Mouse (Mus musculus): ENCODE results near the gene Ubac2.

Ubac2 gene

DNA sequence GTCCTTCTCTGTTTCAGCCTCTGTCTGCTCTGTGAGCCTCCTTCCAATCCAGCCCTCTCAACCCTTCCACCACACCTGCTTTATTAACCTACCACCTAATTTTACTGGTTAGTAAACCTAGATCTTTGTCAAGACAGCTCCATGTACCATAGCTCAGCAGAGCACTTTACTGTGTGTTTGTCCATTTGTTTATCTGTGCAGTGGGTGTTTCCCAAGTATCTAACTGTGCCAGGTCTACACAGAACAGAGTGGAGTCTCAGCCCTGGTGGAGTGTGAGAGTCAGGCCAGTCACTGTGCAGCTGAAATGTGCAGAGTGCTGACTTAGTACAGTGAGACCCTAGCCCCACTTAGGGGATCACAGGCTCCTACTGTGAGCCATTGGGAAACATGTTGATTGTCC is 125.4 kb downstream of the Ubac2 start:
- no peak for DNase-seq (ENCODE audit: low spot score)

DNA sequence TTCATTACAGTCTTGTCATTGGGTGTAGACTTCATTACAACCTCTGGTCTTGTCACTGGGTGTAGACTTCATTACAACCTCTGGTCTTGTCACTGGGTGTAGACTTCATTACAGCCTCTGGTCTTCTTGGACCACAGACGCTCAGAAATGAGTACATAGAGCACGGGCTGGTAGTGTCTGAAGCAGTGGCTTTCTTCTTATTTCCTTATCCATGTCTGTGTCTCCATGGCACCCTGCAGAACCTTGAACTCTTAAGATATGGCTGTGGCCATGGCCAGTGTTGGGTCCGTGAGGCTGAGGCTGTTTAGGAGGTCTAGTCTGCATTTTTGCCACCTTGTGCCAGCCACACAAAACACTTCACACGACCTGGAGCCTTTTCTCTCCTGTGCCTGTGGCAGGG is 129.8 kb downstream of the Ubac2 start:
- no peak for DNase-seq (ENCODE audit: low spot score)

DNA sequence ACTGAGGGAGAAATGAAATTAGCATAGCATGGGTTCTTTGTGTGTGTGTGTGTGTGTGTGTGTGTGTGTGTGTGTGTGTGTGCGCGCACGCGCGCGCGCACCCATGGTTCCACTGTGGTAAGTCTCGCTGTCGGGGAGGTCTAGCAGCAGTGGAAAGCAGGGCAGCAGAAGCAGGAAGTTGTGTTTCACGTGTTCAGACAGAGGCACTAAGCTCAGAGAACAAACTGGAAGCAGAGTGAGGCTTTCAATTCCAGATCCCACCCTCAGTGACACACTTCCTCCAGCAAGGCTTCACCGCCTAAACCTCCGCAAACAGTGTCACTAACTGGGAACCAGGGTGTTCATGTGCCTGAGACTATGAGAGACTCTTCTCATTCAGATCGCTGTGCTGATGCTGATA is 131.1 kb downstream of the Ubac2 start:
- no peak for DNase-seq (ENCODE audit: low spot score)

DNA sequence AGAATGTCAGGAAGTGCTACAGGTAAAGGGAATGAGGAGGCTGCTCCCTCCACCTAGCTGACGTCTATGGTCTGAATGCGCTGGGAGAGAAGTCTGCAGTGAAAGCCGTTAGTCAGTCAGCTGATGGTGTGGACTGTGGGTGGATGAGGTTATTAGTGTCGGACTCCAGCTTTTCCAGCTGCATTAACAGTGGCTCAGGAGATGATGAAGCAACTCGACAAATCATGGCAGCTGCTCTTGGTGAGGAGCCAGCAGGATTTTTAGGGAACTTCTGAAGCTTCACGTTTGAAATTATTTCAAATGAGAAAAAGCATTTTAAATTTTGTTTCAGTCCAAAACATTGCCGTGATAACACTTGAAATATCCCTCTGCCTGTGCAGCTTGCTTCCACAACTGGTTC is 131.9 kb downstream of the Ubac2 start:
- no peak for DNase-seq (ENCODE audit: low spot score)

DNA sequence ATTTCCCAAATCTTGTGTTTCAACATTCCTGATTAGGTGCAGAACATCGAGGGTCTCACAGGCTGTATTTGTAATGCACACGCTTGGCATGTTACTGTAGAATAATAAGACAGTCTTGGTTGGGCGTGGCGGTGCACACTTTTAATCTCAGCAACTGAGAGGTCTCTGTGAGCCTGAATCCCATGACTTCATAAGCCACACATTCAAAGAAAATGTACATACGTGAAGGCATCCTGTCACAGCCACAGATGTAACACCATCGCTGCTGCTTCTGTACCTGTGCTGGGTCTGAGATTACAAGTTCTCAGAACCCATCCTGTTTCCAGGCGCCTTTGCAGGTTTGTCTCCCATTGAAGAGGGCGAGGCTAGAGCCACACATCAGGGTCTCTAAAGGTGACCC is 133.3 kb downstream of the Ubac2 start:
- DNase-seq (ENCODE audit: low spot score), result no peak

DNA sequence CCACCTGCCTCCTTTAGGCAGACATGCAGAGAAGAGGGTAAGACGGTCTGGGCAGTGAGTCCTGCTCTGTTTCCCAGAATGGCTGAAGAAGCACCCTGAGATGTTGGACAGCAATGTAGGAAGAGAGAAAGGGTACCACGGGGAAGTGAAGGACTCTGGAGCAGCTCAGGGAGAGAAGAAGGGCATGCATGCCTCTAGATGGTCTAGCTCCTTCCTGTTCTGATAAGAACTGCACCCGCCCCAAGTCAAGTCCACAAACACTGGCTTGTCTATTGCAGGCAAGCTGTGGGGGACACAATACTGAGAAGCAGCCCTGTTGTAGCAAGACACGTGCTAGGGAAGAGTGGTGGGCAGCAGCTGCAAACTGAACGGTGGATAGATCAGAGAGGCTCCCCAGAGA is 133.8 kb downstream of the Ubac2 start:
- DNase-seq (ENCODE audit: low spot score), result no peak

DNA sequence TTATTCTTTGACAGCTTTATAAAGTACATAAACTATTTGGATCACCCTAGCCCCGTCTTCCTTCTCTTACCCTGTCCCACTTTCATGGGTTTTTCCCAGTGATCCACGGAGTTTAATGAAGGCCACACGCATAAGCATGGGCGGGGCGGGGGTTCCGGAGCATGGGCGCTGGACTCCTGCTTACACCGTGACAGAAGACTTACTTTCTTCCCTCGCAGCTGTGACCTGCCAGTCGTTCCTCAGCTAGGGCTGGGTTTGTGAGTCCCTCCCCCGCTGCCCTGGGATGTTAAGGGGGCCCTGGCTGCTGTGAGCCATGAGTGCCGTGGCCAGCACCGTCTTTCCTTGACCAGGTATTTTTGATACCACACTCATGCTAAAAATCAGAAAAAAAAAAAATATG is 134.4 kb downstream of the Ubac2 start:
- DNase-seq (ENCODE audit: low spot score), result no peak

DNA sequence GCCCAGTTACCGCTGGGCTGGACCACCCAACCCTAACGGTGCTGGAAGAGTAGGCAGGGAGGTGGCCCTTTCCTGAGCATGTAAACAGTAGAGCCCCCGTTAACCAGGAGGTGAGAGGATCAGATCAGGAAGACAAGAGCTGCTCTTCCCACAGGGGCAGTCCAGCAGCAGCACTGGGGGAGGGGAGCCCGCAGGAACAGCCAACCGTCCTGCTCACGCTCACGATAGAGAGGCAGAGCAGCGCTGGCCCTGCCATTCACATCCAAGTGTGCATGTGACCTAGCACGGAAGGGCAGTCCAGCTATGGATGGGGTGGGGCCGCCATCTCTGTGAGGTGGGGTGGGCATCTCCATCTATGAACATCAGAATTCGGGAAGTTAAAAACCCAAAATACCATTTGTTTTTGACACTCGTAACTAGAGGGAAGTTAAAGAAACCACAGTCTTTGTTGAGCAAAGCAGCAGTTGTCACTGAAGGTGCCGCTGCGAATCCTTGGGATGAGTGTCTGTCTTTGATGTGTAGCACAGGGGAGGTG is 135.1 kb downstream of the Ubac2 start:
- no peak for DNase-seq (ENCODE audit: low spot score)

DNA sequence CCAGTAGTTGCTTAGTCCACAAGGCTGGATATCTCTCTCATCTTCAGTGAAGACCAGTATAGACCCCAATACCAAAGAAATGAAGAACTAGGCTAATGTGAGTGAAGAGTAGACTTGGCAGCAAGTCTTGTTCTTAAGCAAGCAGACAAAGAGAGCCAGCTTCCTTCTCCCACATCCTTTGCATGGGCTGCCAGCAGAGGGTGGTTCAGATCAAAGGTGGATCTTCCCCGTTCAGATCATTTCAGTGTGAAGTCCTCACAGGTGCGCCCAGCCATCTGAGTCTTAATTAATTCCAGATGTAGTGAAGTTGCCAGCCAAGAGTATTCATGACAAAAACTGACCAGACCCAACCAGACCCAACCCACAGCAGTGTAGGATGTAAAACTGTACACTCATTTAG is 139.5 kb downstream of the Ubac2 start:
- DNase-seq (ENCODE audit: low spot score), result no peak

DNA sequence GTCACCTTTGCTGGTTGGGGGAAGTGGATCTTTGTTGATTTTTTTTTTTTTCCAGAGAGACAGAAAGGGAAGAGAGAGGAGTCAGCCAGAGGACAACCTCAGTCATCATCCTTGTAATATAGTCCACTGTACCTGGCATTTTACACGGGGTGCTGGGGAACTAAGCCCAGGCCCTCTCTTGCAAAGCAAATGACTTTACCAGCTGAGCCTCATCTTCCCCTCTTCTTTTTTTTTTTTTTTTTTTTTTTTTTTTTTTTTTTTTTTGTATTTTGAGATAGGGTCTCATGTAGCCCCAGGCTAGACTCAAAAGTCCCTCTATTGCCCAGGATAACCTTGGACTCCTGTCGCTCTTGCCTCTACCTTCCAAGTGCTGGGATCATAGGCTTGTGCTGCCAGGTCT is 141.0 kb downstream of the Ubac2 start:
- DNase-seq (ENCODE audit: low spot score), result no peak

DNA sequence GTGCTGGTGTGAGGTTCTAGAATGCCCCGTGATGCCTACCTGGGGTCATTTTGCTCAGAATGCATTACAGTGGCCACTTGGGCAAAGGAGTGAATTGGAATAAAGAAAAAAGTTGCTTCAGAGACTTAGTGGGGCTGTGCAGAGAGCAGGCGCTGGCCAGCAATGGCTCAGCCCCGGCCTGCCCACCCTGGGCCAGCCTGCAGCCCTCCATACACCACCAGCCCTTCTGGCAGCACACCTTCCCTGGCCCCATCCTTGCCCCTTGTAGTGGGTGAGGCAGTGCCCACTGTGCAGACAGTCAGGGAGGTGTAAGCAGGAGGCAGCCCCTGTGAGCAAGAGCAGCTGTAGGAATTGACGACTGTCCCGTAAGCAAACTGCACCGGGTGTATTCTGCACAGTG is 142.1 kb downstream of the Ubac2 start:
- DNase-seq (ENCODE audit: low spot score), result no peak

DNA sequence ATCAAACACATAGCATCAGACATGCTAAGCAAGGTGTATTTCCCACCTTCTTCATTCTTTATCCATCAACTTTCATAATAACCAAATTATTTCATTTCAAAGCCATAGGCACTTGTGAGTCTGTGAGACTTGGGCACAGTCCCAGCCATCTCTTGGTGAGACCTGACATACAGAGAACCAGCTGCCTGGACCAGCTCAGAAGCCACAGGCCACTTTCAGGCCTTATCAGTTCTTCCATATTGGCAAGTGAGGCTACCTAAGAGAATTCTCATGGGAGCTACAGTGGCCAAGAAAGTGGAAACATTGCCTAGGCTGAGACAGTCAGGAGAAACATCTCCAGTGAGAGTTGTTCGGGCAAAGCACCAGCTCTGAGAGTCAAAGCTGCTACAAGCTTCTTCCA is 144.6 kb downstream of the Ubac2 start:
- no peak for DNase-seq (ENCODE audit: low spot score)

DNA sequence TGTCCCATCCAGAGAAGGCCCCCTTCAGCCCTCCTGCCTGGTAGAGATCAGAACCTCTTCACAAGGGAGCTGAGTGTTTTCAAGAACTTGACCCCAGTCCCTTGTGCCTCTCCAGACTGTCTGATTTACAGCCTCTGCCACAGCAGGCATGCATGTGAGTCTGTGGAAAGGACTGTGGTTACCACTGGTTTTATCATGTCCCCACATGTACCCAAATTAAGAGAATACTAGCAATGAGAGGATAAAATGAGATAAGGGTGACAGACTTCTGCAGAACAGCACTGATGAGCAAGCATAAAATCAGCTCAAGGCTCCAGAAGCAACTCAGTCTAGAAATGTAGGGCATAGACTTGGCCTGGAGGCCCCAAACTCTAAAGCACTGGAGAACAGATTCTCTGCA is 145.5 kb downstream of the Ubac2 start:
- DNase-seq (ENCODE audit: low spot score), result no peak

DNA sequence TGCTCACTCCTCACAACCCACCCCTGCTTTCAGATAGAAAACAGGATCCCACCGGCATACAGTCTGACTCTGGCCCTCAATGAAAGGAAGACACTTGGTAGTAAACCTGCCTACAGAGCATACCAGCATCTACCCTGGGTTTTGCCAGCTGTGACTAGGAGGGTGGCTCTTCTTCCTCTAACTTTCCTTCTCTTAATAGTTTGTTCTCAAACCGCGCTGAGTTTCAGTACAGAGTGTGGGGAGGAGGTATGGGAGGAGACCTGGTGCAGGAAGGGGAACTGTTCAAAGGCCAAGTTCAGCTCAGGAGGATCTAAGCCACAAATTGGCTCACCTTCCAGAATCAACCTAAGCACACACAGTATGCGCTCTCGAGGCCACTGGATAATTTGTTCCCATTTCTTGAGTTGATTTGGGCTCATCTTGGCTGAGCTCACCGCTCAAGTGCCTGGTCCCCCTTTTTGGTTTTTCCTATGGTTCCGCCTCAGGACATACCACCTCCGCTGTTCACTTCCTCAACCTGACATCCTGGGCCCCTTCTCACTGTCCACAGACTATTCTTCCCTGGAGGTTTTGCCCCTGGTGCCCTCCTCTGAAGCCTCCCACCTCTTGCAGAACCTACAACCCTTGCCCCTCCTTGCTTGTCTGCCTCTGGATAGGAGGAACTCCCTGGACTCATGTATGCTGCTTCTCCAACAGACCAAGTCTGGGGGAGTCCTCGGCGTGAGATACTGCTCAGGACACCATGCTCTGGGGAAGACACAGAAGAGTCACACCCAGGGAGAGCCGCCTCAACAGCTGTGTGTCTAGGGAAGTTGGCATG is 150.7 kb downstream of the Ubac2 start:
- DNase-seq (ENCODE audit: low spot score), result no peak

DNA sequence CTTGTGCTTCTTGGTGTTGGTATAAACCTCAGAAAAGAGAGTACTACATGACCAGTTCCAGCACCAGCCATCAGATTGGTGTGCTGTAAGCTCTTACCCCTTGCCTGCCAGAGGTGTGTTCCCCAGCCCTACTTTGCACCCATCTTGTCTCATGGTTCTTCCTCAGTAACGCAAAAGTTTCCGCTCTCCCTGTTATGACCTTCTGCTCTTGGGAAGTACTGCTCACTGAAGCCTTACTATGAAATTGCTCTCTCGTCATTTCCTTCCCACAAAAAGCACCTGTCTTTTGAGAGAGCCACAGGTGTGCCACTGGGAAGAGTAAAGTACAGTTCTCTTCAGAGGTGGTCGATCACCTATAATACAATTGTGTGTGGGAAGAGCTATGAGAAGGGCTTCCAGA is 151.4 kb downstream of the Ubac2 start:
- no peak for DNase-seq (ENCODE audit: low spot score)

DNA sequence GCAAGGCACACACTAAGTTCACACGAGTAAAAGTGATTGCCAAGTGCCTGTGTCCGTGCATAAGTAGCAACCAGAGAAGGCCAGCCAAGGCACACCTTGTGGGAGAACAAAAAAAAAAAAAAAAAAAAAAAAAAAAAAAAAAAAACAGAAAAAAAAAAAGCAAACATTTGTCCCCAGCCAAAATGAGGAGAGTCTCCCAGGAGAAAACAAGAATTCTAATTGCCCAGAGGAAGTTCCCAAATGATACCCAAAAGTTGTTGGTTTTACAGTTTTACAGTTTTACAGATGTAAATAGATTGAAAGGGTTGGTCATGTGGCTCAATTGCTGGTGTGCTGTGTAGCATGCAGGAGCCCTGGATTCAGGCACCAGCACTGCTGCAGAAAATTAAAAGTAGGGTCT is 153.6 kb downstream of the Ubac2 start:
- no peak for DNase-seq (ENCODE audit: low spot score)

DNA sequence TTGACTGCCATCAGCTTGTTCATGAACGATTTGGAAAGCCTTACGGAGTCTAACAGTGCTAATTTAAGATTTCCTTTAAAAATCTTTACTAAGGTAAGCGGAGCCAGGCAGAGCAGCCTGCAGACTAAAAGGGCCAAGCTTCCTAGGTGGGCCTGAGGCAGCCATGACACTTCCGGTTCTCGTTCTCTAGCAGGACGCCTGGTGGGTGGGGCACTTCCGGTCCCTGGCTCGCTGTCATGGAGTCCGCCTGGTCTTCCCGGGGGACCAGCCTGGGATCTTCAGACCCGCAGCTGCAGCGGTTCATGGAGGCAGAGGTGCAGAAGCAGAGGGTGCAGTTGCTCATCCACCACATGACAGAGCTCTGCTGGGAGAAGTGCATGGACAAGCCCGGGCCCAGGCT is 156.0 kb downstream of the Ubac2 start, which contains the start of gene Timm8a2:
TSS of gene Timm8a2 (plus strand) at position 224 of the 400 bp plus-strand sequence.
- no peak for DNase-seq (ENCODE audit: low spot score)

DNA sequence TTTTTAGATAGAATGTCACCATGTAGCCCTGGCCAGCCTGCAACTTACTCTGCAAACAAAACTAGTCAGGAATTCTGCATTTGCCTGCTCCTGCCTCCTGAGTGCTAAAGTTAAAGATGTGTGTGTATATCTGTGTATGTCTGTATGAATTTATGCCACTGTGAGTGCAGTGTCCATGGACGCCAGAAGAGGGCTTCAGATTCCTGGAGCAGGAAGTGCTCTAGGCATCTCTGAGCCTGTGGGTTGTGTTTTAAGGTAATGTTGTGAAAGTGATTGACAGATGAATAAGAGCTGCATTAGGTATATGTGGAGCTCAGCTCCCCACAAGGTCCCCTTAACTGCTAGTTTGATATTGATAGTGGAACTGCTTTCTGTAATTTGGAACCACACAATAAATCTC is 156.8 kb downstream of the Ubac2 start:
- no peak for DNase-seq (ENCODE audit: low spot score)

DNA sequence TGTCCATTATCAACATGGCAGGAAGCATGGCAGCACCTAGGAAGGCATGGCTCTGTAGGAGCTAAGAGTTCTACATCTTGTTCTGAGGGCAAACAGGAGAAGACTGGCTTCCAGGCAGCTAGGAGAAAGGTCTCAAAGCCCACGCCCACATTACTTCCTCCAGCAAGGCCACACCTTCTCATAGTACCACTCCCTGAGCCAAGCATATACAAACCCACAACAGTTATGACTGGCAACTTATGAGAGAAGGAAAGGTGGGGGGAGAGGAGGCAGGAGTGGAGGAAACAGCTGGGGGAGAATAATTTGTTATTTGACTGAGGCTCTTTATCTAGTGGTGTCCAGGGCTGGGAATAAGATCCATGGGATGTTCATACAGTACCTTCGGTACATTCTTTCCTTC is 157.4 kb downstream of the Ubac2 start:
- no peak for DNase-seq (ENCODE audit: low spot score)

DNA sequence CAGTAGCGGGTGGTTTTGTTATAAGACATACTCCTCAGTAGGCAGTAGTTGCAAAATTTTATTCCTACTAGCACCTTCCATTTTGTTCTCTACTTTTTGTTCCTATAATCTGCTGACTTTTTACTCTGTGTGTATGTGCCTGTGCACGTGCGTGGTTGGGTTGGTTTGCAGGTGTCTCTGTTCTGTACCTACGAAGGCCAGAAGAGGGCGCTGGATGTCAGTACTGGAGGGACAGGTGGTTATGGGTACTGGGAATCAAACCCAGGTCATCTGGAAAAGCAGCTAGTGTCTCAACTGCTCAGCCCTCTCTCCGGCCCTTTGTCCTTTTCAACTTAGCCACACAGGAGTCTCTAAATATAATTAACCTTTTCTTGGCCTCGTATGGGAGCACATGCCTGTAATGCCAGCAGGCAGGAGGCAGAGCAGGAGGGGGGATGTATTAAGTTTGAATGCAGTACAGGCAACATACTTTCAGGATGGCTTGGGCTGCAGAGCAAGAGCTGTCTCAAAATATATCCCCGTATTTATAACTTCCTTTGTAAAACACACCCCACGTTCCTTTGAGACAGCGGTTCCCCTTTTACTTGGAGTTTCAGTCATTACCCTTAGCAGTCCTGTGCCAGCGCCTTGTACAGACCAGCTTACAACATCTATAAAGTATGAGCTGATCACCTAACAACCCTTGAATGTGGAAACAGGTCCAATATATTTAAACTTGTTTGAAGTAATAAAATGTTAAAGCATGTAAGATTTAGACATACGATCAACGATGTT is 160.6 kb downstream of the Ubac2 start:
- DNase-seq (ENCODE audit: low spot score), result no peak

DNA sequence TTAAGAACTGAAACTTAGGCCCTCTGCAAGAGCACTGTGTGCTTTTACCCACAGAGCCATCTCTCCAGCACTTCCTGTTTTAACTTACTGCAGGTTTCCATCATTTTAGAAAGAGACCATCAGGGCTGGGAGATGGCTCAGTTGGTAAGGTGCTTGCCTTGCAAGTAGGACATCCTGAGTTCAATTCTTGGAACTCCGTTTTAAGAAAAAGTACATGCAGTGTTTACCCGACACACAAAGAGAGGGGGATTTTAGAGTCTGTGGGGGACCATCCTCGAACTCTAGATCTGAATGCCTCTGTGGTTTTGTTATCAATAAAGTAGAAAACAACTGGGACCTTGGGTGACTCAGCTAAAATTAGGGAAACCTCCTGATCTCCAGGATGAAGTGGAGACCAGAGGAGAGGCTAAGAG is 163.0 kb downstream of the Ubac2 start:
- no peak for DNase-seq (ENCODE audit: low spot score)

DNA sequence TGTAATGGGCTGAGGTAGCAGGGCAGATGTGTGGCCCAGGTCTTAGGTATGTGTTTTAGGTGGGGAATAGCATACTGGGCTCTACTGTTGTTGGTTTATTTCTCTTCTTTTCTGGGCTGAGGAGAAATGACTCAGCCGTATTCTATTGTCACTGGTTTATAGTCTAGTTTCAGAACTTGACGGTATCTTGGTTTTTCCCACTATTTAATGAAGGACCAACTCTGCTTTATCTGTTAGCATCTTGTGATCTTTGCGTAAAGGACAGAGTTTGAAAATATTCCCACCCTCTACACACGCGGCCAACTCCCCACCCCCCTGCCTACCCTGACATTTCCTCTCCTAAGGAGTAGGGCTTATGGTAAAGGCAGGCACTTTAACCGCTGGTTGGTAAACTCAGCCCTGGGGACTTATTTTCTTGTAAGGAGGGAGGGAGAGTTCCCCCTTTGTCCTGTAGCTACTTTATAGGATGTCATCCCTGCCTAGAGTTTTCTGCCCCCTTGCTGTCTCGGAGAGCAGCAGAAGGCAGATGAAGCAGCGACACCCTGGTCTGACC is 163.8 kb downstream of the Ubac2 start:
- DNase-seq (ENCODE audit: low spot score), result no peak

DNA sequence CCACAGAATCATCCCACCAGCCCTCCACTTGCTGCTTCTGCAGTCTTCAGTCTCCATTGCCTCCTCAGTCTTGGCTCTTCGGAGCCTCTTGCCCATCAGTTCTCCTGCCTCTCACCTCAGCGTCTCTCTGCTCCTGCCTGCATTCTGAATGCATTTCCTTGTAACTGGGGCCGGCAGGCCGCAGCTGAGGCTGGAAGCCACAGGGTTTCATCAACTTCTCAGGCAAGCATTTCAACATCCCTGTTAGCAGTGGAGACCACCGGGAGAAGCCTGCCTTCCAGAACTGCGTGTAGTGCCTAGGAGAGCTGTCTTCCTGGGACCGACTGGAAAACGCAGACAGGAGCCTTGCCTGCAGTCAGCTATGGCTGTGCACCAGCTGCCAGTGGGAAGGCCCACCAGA is 169.4 kb downstream of the Ubac2 start:
- DNase-seq (ENCODE audit: low spot score), result no peak
